Mouse (Mus musculus): ENCODE measurements around the gene Piezo1. TPM values are rescaled to one million over a fixed set of nuclear protein-coding genes. Genes with fewer than 3 reads are reported as not detected.

The Piezo1 gene
- total RNA-seq, 2 experiments from 2014 or later: 3.1 to 4.4 TPM

- DNase-seq: no peak
These were observed 4.9 kb downstream of the Piezo1 start for GRCm38 (mm10) chr8:122546066-122546755.

- no peak for DNase-seq
These were observed 7.0 kb downstream of the Piezo1 start for GRCm38 (mm10) chr8:122544138-122544537.

- no peak for DNase-seq
These were observed 12.6 kb downstream of the Piezo1 start for GRCm38 (mm10) chr8:122538310-122539076.

GRCm38 (mm10) chr8:122537812-122538211, 13.3 kb downstream of the Piezo1 start:
- DNase-seq: no peak

- no peak for DNase-seq
These were observed 14.1 kb downstream of the Piezo1 start for GRCm38 (mm10) chr8:122537033-122537432.

GRCm38 (mm10) chr8:122531312-122531711, 19.8 kb downstream of the Piezo1 start:
- DNase-seq: no peak

GRCm38 (mm10) chr8:122529159-122529558, 22.0 kb downstream of the Piezo1 start:
- DNase-seq: no peak

GRCm38 (mm10) chr8:122527937-122528336, 23.2 kb downstream of the Piezo1 start:
- no peak for DNase-seq

GRCm38 (mm10) chr8:122526526-122527170, 24.5 kb downstream of the Piezo1 start:
- DNase-seq: no peak

- no peak for DNase-seq
These were observed 25.0 kb downstream of the Piezo1 start for GRCm38 (mm10) chr8:122526084-122526483.

GRCm38 (mm10) chr8:122525004-122525403, 26.1 kb downstream of the Piezo1 start:
- no peak for DNase-seq

- DNase-seq: no peak
These were observed 26.6 kb downstream of the Piezo1 start for GRCm38 (mm10) chr8:122524506-122524905.

- DNase-seq: peak in 1 of 2 experiments; percentile 9
These were observed 27.3 kb downstream of the Piezo1 start for GRCm38 (mm10) chr8:122523652-122524360.

- no peak for DNase-seq
These were observed 28.1 kb downstream of the Piezo1 start for GRCm38 (mm10) chr8:122522796-122523651.

- no peak for DNase-seq
These were observed 30.5 kb downstream of the Piezo1 start for GRCm38 (mm10) chr8:122520611-122521010.

GRCm38 (mm10) chr8:122517541-122518190, 33.5 kb downstream of the Piezo1 start:
- no peak for DNase-seq

- DNase-seq: no peak
These were observed 35.4 kb downstream of the Piezo1 start for GRCm38 (mm10) chr8:122515699-122516098.

GRCm38 (mm10) chr8:122512392-122512791, 38.7 kb downstream of the Piezo1 start:
- DNase-seq: no peak

- no peak for DNase-seq
These were observed 39.6 kb downstream of the Piezo1 start for GRCm38 (mm10) chr8:122511552-122511951.

GRCm38 (mm10) chr8:122500856-122501255, 50.3 kb downstream of the Piezo1 start:
- peak; percentile 48 to 75 for DNase-seq

- no peak for DNase-seq
These were observed 53.2 kb downstream of the Piezo1 start for GRCm38 (mm10) chr8:122497912-122498311.

All from layer of hippocampus, postnatal 36 days (tissue).